Mouse (Mus musculus) E14TG2a.4 (cell line): ENCODE results near the gene Ciz1.

Experiments used
- CTCF ChIP-seq: conservative IDR thresholded peaks from 2 replicates; pipeline ENCODE4 v1.5.1; 2014; ENCODE audit warnings: low read length
- POU5F1 ChIP-seq: IDR thresholded peaks from 2 replicates; pipeline ENCODE4 v1.6.1; 2014; ENCODE audit warnings: low read length, borderline replicate concordance

DNA sequence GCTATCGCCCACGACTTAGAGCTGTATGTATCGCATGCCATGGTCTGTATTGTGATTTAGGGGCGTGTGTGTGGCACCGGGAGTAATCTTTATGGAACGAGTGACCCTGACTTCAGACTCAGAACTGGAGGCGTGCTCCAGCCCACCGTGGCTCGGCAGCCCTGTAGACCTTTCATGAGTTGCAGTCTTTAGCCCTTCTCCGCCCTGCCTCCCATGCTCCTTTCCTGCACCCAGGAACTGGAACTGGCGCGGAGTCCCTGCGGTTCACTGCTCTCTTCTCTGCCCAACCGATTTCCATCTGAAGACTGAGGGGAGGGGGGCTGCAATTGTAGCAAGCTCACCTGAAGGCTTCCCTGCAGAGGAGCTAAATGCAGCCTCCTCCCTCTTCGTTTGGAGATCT, 44.6 kb downstream of the Ciz1 start:
- TF ChIP-seq CTCF (no peak), POU5F1 (no peak)
